Mouse (Mus musculus) embryonic facial prominence, embryonic 10.5 days (tissue): ENCODE results near the gene Plcg2. TPM values are rescaled to one million over a fixed set of nuclear protein-coding genes. Genes with fewer than 3 reads are reported as not detected.

Source experiments
- DNase-seq: peaks from one replicate; pipeline ENCODE4 v3.0.0-alpha.2; 2017; ENCODE audit warnings: low spot score
- H3K27ac ChIP-seq: fragments of 300-500 bp; sonication (generic); replicated peaks from 2 replicates; pipeline ENCODE4 v1.5.1; 2016; ENCODE audit warnings: mild to moderate bottlenecking
- H3K27me3 ChIP-seq: fragments of 300-500 bp; sonication (generic); replicated peaks from 2 replicates; pipeline ENCODE4 v1.6.1; 2016; ENCODE audit warnings: low read depth, mild to moderate bottlenecking; ENCODE audit not compliant: poor library complexity, severe bottlenecking
- H3K36me3 ChIP-seq: fragments of 300-500 bp; sonication (generic); replicated peaks from 2 replicates; pipeline ENCODE4 v1.6.1; 2016; ENCODE audit warnings: mild to moderate bottlenecking, moderate library complexity
- H3K4me1 ChIP-seq: fragments of 300-500 bp; sonication (generic); 2 replicates; pipeline ENCODE4 v1.6.1; 2016
- H3K4me3 ChIP-seq: fragments of 300-500 bp; sonication (generic); 2 replicates; pipeline ENCODE4 v1.5.1; 2016; ENCODE audit warnings: mild to moderate bottlenecking, moderate library complexity
- H3K9me3 ChIP-seq: fragments of 300-500 bp; sonication (generic); 2 replicates; pipeline ENCODE4 v1.6.1; 2016; ENCODE audit warnings: mild to moderate bottlenecking
- WGBS: fragments of 180-500 bp; shearing (Covaris S2); methylation state at CpG from one replicate; pipeline ENCODE4 v1.1.7; 2016; 5-methylcytosine and 5-hydroxymethylcytosine counted together
- polyA plus RNA-seq: library from polyadenylated mRNA; unstranded; fragments of >200 nt; fragmentation: Nextera tagmentation; extraction: Ambion mirVana; gene quantifications from 2 replicates; pipeline ENCODE4 v1.2.1, GENCODE M21; 2016

Plcg2 gene
- polyA plus RNA-seq, result 5.4 and 5.8 TPM in 2 replicates

GRCm38 (mm10) chr8:117498179-117498914 is at the start of gene Plcg2:
TSS of gene Plcg2 (plus strand) at chr8:117498291.
- Histone ChIP-seq H3K27me3 (peaks cover 49% of the 10 kb centered on the region), H3K36me3 (no peaks in the 10 kb centered on the region), H3K9me3 (no peaks in the 10 kb centered on the region), H3K4me1 (peaks cover 27% of the 10 kb centered on the region), H3K27ac (peak within 1 kb of the TSS; percentile 72), H3K4me3 (peak within 1 kb of the TSS; percentile 81)
- DNase-seq, result peak; percentile 71
- under 1% methylated on average over 62 of the region's 62 CpGs for WGBS

- Histone ChIP-seq H3K27ac (no peak overlapping the region), H3K27me3 (no peaks in the 10 kb centered on the region), H3K4me1 (peaks cover 19% of the 10 kb centered on the region), H3K36me3 (peaks cover 100% of the 10 kb centered on the region), H3K4me3 (no peak overlapping the region), H3K9me3 (no peaks in the 10 kb centered on the region)
- DNase-seq, result no peak
- WGBS, result 88% methylated on average over 9 of the region's 9 CpGs
These were observed 47.0 kb upstream of the Plcg2 start for GRCm38 (mm10) chr8:117451072-117451471.

GRCm38 (mm10) chr8:117453974-117454373 is 44.1 kb upstream of the Plcg2 start:
- H3K36me3 ChIP-seq, result peaks cover 100% of the 10 kb centered on the region
- DNase-seq, result peak; percentile 20

DNA sequence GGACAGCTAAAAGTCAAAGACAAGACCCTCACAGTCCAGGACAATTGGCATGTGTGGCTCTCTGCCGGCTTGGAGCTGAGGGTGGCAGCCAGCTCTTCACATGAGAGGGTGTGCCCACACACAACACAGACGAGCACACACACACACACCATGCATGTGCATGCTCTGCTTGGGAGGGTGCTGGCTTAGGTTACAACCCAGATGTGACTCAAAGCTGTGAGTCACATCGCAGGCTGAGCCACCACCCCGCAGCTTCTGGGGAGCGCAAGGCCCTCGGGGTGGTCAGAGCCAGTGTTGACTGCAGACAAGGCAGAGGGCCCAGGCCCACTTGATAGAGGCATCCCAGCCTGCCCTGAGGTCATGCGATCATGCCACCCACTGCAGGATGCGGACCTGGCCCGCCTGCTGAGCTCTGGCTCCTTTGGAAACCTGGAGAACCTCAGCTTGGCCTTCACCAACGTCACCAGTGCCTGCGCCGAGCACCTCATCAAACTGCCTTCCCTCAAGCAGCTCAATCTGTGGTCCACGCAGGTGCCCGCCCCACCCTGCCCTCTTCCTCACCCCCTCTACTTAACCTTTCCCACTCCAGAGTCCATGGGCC is 43.5 kb upstream of the Plcg2 start:
- peaks cover 30% of the 10 kb centered on the region for H3K4me1 ChIP-seq
- no peaks in the 10 kb centered on the region for H3K9me3 ChIP-seq
- DNase-seq, result no peak
- no peak overlapping the region for H3K4me3 ChIP-seq
- WGBS, result 90% methylated on average over 14 of the region's 14 CpGs
- H3K36me3 ChIP-seq, result peaks cover 99% of the 10 kb centered on the region
- H3K27ac ChIP-seq, result no peak overlapping the region
- H3K27me3 ChIP-seq, result no peaks in the 10 kb centered on the region

More at GRCm38 (mm10) chr8:117453974-117454373, 44.1 kb upstream of the Plcg2 start:
- no peaks in the 10 kb centered on the region for H3K27me3 ChIP-seq
- WGBS, result 81% methylated on average over 6 of the region's 6 CpGs
- H3K27ac ChIP-seq, result no peak overlapping the region
- no peaks in the 10 kb centered on the region for H3K9me3 ChIP-seq
- no peak overlapping the region for H3K4me3 ChIP-seq
- peaks cover 25% of the 10 kb centered on the region for H3K4me1 ChIP-seq

DNA sequence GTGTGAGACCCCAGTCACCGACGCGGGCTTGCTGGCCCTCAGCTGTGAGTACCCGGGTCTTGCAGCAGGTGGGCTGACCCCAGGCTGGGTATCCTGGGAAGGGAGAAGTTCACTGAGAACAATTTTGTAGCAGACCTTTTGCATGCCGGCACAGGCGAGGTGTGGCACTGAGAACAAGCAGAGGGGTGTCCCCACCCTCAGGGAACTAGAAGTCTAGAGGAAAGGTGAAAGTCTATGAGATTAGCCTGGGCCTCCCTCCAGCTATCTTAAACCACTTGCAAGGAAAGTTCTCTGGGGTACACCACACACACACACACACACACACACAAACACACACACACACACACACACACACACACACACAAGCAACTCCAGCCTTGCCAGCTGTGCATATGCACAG is 42.4 kb upstream of the Plcg2 start:
- no peak overlapping the region for H3K4me3 ChIP-seq
- no peak for DNase-seq
- WGBS, result 91% methylated on average over 6 of the region's 6 CpGs
- H3K27ac ChIP-seq, result no peak overlapping the region
- peaks cover 90% of the 10 kb centered on the region for H3K36me3 ChIP-seq
- H3K9me3 ChIP-seq, result no peaks in the 10 kb centered on the region
- H3K4me1 ChIP-seq, result peaks cover 32% of the 10 kb centered on the region
- H3K27me3 ChIP-seq, result no peaks in the 10 kb centered on the region

- peak overlapping the region; percentile 77 for H3K27ac ChIP-seq
- no peak overlapping the region for H3K4me3 ChIP-seq
- H3K27me3 ChIP-seq, result no peaks in the 10 kb centered on the region
- no peak for DNase-seq
- 63% methylated on average over 4 of the region's 5 CpGs for WGBS
- peaks cover 32% of the 10 kb centered on the region for H3K4me1 ChIP-seq
- no peaks in the 10 kb centered on the region for H3K9me3 ChIP-seq
- H3K36me3 ChIP-seq, result peaks cover 71% of the 10 kb centered on the region
These were observed 39.7 kb upstream of the Plcg2 start for GRCm38 (mm10) chr8:117458440-117458839.

DNA sequence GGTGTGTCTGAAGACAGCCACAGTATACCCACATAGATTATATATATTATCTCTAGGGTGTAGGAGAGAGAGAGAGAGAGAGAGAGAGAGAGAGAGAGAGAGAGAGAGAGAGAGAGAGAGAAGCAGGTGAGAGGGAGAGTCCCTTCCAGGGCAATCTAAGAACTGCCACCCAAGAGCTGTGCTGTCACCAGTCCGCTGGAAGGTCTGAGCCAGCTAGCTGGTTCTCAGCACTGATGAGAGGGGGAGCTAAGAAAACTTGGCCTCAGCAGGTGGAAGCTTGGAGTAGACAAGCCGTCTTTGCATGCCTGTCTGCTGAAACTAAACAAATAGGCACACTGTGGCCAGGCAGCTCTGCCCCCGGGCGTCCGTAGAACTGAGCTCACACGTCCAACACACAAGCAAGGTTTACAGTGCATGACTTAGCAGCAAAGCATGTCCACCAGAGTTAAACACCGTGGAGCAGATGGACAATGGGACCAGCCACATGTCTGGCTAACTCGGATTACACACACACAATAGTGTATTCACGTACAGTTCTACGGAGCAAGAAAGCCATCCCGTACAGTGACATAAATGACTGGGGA is 35.3 kb upstream of the Plcg2 start:
- Histone ChIP-seq H3K27ac (no peak overlapping the region), H3K4me1 (peaks cover 19% of the 10 kb centered on the region), H3K36me3 (peaks cover 27% of the 10 kb centered on the region), H3K9me3 (no peaks in the 10 kb centered on the region), H3K4me3 (no peak overlapping the region), H3K27me3 (no peaks in the 10 kb centered on the region)
- WGBS, result 79% methylated on average over 11 of the region's 11 CpGs
- no peak for DNase-seq

GRCm38 (mm10) chr8:117464525-117464924 is 33.6 kb upstream of the Plcg2 start:
- no peaks in the 10 kb centered on the region; the same call in 1 of the 2 replicates for H3K27me3 ChIP-seq
- peaks cover 4% of the 10 kb centered on the region for H3K4me1 ChIP-seq
- DNase-seq, result no peak
- WGBS, result 96% methylated on average over 6 of the region's 6 CpGs
- H3K36me3 ChIP-seq, result peaks cover 10% of the 10 kb centered on the region
- H3K4me3 ChIP-seq, result no peak overlapping the region
- H3K9me3 ChIP-seq, result no peaks in the 10 kb centered on the region
- H3K27ac ChIP-seq, result no peak overlapping the region

- Histone ChIP-seq H3K9me3 (no peaks in the 10 kb centered on the region), H3K27me3 (no peaks in the 10 kb centered on the region; the same call in 1 of the 2 replicates), H3K36me3 (peaks cover 8% of the 10 kb centered on the region; the same call in 1 of the 2 replicates), H3K27ac (no peak overlapping the region), H3K4me1 (peaks cover 8% of the 10 kb centered on the region), H3K4me3 (no peak overlapping the region)
- 52% methylated on average over 5 of the region's 5 CpGs for WGBS
- peak; percentile 58 for DNase-seq
These were observed 32.8 kb upstream of the Plcg2 start for GRCm38 (mm10) chr8:117465250-117465649.

DNA sequence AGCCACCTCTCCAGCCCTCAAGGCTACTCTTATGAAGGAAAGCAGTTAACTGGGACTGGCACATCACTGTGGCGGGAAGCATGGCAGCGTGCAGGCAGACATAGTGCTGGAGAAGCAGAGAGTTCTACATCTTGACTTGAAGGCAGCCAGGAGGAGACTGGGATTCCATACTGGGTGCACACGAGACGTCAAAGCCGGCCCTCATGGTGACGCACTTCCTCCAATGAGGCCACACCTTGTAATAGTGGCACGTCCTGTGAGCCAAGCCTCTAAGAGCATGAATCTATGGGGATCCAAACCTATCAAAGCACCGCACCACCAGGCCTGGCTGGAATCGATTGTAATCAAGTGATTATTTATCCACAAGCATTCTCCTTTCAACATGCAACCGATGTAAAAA is 30.6 kb upstream of the Plcg2 start:
- Histone ChIP-seq H3K36me3 (no peaks in the 10 kb centered on the region), H3K27me3 (no peaks in the 10 kb centered on the region; the same call in 1 of the 2 replicates), H3K27ac (no peak overlapping the region), H3K4me1 (peaks cover 19% of the 10 kb centered on the region), H3K9me3 (no peaks in the 10 kb centered on the region), H3K4me3 (no peak overlapping the region)
- 91% methylated on average over 10 of the region's 10 CpGs for WGBS
- no peak for DNase-seq

DNA sequence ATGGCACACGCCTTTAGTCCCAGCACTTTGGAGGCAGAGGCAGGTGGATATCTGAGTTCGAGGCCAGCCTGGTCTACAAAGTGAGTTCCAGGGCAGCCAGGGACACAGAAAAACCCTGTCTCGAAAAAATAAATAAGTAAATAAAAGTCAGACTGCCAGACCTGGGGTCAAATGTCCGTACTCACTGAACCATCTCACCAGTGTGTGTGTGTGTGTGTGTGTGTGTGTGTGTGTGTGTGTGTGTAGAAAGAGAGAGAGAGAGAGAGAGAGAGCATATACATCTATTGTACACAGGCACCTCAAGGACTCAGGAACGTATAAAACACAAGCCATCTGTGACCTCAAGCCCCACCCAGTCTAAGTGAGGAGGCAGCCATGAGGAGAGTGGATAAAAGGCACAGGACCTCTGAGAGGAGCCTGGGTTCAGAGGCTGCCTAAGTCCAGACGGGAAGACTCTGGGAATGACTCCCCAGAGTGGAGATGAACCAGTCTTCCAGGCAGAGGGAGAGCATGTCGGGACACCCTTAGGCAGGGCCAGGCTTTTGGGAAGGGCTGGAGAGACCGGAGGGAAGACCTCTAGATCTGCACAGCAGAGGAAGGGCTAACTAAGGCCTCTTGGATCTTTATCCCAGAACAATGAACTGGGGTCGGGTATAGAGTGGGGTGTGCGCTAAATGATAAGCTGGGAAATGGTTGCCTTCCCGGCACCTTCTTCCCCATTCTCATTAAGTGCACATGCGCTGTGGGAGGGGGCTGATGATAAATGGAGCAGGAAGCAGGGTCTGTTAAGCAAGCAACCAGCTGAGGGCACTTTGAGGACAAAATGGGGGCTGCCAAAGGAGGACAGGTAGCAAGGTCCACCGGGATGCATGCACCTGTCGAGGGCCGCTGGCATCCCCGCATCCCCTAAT is 28.4 kb upstream of the Plcg2 start:
- H3K4me1 ChIP-seq, result peaks cover 19% of the 10 kb centered on the region
- H3K9me3 ChIP-seq, result no peaks in the 10 kb centered on the region
- 31% methylated on average over 16 of the region's 16 CpGs for WGBS
- H3K27ac ChIP-seq, result peak overlapping the region; percentile 78
- no peak for DNase-seq
- no peaks in the 10 kb centered on the region for H3K36me3 ChIP-seq
- peak overlapping the region; percentile 53 for H3K4me3 ChIP-seq
- H3K27me3 ChIP-seq, result no peaks in the 10 kb centered on the region; the same call in 1 of the 2 replicates

GRCm38 (mm10) chr8:117470342-117470781 is 27.7 kb upstream of the Plcg2 start:
- Histone ChIP-seq H3K27ac (peak overlapping the region; percentile 78), H3K9me3 (no peaks in the 10 kb centered on the region), H3K36me3 (no peaks in the 10 kb centered on the region), H3K4me3 (peak overlapping the region; percentile 53), H3K4me1 (peaks cover 19% of the 10 kb centered on the region), H3K27me3 (no peaks in the 10 kb centered on the region; the same call in 1 of the 2 replicates)
- DNase-seq, result peak; percentile 91
- WGBS, result 2% methylated on average over 14 of the region's 14 CpGs
